In genomic region chr16:40907892-40908291, GRCm38 (mm10) we compare ENCODE assay signal across 25 mouse cellular contexts.
DNase-seq lines count a peak whose midpoint lies in the region; ATAC-seq and TF ChIP-seq lines count a peak whose summit lies in the region.
"Had no signal": no experiment of that assay in that cellular context is flagged by ENCODE, and none has a peak within 500 bp of the region (broad histone marks: within the 10 kb centered on the region; RNA-seq: fewer than 3 reads in every experiment).

No protein-coding gene starts in this region.

- H3K9ac ChIP-seq in midbrain, embryonic 14.5 days (replicated peaks; ENCODE audit: low read length), result no peak overlapping the region
- no peak overlapping the region for H3K9ac ChIP-seq in midbrain, embryonic 11.5 days (ENCODE audit: low read length)
- no peak overlapping the region for H3K9ac ChIP-seq in ES-E14 (ENCODE audit: insufficient read depth, low read depth, low read length, poor library complexity, severe bottlenecking)
- no peak overlapping the region for H3K9ac ChIP-seq in forebrain, embryonic 15.5 days (replicated peaks)
- no peak overlapping the region for H3K9ac ChIP-seq in heart, embryonic 11.5 days (ENCODE audit: low read depth, low read length)
- H3K9ac ChIP-seq: heart, embryonic 12.5 days; heart, embryonic 15.5 days; hindbrain, embryonic 14.5 days had no signal

- H3K27me3 ChIP-seq in midbrain, embryonic 14.5 days (ENCODE audit: control insufficient read depth, insufficient read depth, low read length), result no peaks in the 10 kb centered on the region
- H3K27me3 ChIP-seq in midbrain, embryonic 11.5 days (ENCODE audit: control insufficient read depth, insufficient read depth, low read length), result no peaks in the 10 kb centered on the region
- no peaks in the 10 kb centered on the region for H3K27me3 ChIP-seq in forebrain, embryonic 15.5 days
- H3K27me3 ChIP-seq in heart, embryonic 11.5 days (ENCODE audit: control insufficient read depth, insufficient read depth, low read length), result no peaks in the 10 kb centered on the region
- H3K27me3 ChIP-seq: heart, embryonic 12.5 days; heart, embryonic 15.5 days had no signal

- ATAC-seq in midbrain, embryonic 14.5 days (ENCODE audit: low FRiP score, low TSS enrichment), result no peak
- no peak for ATAC-seq in midbrain, embryonic 11.5 days (ENCODE audit: low FRiP score)
- ATAC-seq in forebrain, embryonic 15.5 days (replicated peaks), result peak; percentile 87
- ATAC-seq in heart, embryonic 11.5 days (replicated peaks; ENCODE audit: insufficient number of reproducible peaks, low FRiP score, low TSS enrichment), result no peak
- ATAC-seq: activated CD4-positive, CD25-positive, alpha-beta regulatory T cell, adult 4 months; CD4-positive, CD25-positive, alpha-beta regulatory T cell, adult 4 months; hindbrain, postnatal 0 days; inflammation-experienced regulatory T-cells, adult 6 months; intestine, embryonic 16.5 days had no signal

- H3K4me2 ChIP-seq in midbrain, embryonic 14.5 days (ENCODE audit: low read length), result no peak overlapping the region
- no peak overlapping the region for H3K4me2 ChIP-seq in midbrain, embryonic 11.5 days
- H3K4me2 ChIP-seq in forebrain, embryonic 15.5 days (replicated peaks), result no peak overlapping the region
- no peak overlapping the region for H3K4me2 ChIP-seq in heart, embryonic 11.5 days
- H3K4me2 ChIP-seq: heart, embryonic 12.5 days; heart, embryonic 15.5 days; hindbrain, embryonic 14.5 days had no signal

- peak; percentile 17 for DNase-seq in midbrain, embryonic 14.5 days
- DNase-seq in midbrain, embryonic 11.5 days (ENCODE audit: low spot score, missing footprints), result no peak
- DNase-seq in ES-E14 (ENCODE audit: low read depth, low spot score), result no peak
- DNase-seq in brain, embryonic 14.5 days (ENCODE audit: low read depth), result peak; percentile 85
- DNase-seq in gastrocnemius, postnatal 25 days, result no peak
- DNase-seq: adrenal gland, adult 8-10 months; adrenal gland, postnatal 25 days; cerebellum, adult 18-20 months; cerebellum, adult 9-10 months; cerebellum, postnatal 14 days; gastrocnemius, postnatal 10 days; heart, adult 11 months; heart, postnatal 10 days; heart, postnatal 36 days; kidney, adult 18-20 months had no signal

- H3K36me3 ChIP-seq in midbrain, embryonic 14.5 days (ENCODE audit: control insufficient read depth, insufficient read depth, low read length), result no peaks in the 10 kb centered on the region
- H3K36me3 ChIP-seq in midbrain, embryonic 11.5 days (ENCODE audit: control insufficient read depth, insufficient read depth, low read length), result no peaks in the 10 kb centered on the region
- H3K36me3 ChIP-seq in ES-E14 (ENCODE audit: control insufficient read depth, insufficient read depth, low read length, poor library complexity, severe bottlenecking), result no peaks in the 10 kb centered on the region
- H3K36me3 ChIP-seq in forebrain, embryonic 15.5 days, result no peaks in the 10 kb centered on the region
- H3K36me3 ChIP-seq in heart, embryonic 11.5 days (ENCODE audit: control insufficient read depth, insufficient read depth, low read length), result no peaks in the 10 kb centered on the region
- H3K36me3 ChIP-seq: heart, embryonic 12.5 days; heart, embryonic 15.5 days had no signal

- 0 out of 2 replicates have a peak, but pooled peaks cover 2% of the 10 kb centered on the region for H3K4me1 ChIP-seq in midbrain, embryonic 14.5 days (ENCODE audit: control insufficient read depth, insufficient read depth, low read length)
- H3K4me1 ChIP-seq in midbrain, embryonic 11.5 days (ENCODE audit: control insufficient read depth, insufficient read depth, low read length), result no peaks in the 10 kb centered on the region
- no peaks in the 10 kb centered on the region for H3K4me1 ChIP-seq in ES-E14 (ENCODE audit: control insufficient read depth in 2 of 2, insufficient read depth in 2 of 2, low read length in 2 of 2, poor library complexity in 1 of 2)
- no peaks in the 10 kb centered on the region for H3K4me1 ChIP-seq in forebrain, embryonic 15.5 days
- H3K4me1 ChIP-seq in heart, embryonic 11.5 days (ENCODE audit: control insufficient read depth, insufficient read depth, low read length), result no peaks in the 10 kb centered on the region
- H3K4me1 ChIP-seq: heart, embryonic 12.5 days; heart, embryonic 15.5 days had no signal

- 72% methylated on average over 1 of the region's 1 CpGs for WGBS in midbrain, embryonic 14.5 days
- 72% methylated on average over 1 of the region's 1 CpGs for WGBS in midbrain, embryonic 11.5 days
- 20% methylated on average over 1 of the region's 1 CpGs for WGBS in forebrain, embryonic 15.5 days
- WGBS in heart, embryonic 11.5 days (ENCODE audit: insufficient replicate concordance), result 50% methylated on average over 1 of the region's 1 CpGs

- TF ChIP-seq POLR2A in brain, embryonic 14.5 days (IDR thresholded peaks at IDR 0.05; ENCODE audit: borderline replicate concordance, extremely low read depth, insufficient read depth, insufficient read length, poor library complexity, severe bottlenecking), result no peak

- H3K27ac ChIP-seq in midbrain, embryonic 14.5 days (replicated peaks; ENCODE audit: low read depth, low read length), result no peak overlapping the region
- H3K27ac ChIP-seq in midbrain, embryonic 11.5 days (ENCODE audit: low read depth, low read length), result no peak overlapping the region
- no peak overlapping the region for H3K27ac ChIP-seq in ES-E14 (ENCODE audit: insufficient read depth, low read depth, low read length, poor library complexity, severe bottlenecking)
- H3K27ac ChIP-seq in forebrain, embryonic 15.5 days (replicated peaks), result no peak overlapping the region
- H3K27ac ChIP-seq in heart, embryonic 11.5 days (ENCODE audit: low read depth, low read length), result no peak overlapping the region
- H3K27ac ChIP-seq: heart, embryonic 15.5 days; hindbrain, embryonic 14.5 days; hindbrain, postnatal 0 days had no signal

- TF ChIP-seq CTCF in brain, embryonic 14.5 days (IDR thresholded peaks at IDR 0.05; ENCODE audit: borderline replicate concordance, extremely low read depth, insufficient read depth, insufficient read length), result no peak

- no peak overlapping the region for H3K4me3 ChIP-seq in midbrain, embryonic 14.5 days (replicated peaks; ENCODE audit: low read depth, low read length)
- no peak overlapping the region for H3K4me3 ChIP-seq in midbrain, embryonic 11.5 days (ENCODE audit: low read depth, low read length)
- H3K4me3 ChIP-seq in ES-E14 (ENCODE audit: insufficient read depth in 1 of 2, low read depth in 1 of 2, low read length in 2 of 2, poor library complexity in 1 of 2, severe bottlenecking in 1 of 2), result no peak overlapping the region
- H3K4me3 ChIP-seq in forebrain, embryonic 15.5 days, result no peak overlapping the region
- no peak overlapping the region for H3K4me3 ChIP-seq in heart, embryonic 11.5 days (ENCODE audit: low read depth, low read length)
- H3K4me3 ChIP-seq: heart, embryonic 12.5 days; heart, embryonic 15.5 days had no signal

- in situ Hi-C loops in ES-E14 (cut with MboI; ENCODE audit: low sequenced_read_pairs in 2 of 2, unreplicated experiment in 2 of 2), result no loop called here

- no peaks in the 10 kb centered on the region for H3K9me3 ChIP-seq in midbrain, embryonic 14.5 days (ENCODE audit: control insufficient read depth, low read length)
- H3K9me3 ChIP-seq in midbrain, embryonic 11.5 days (ENCODE audit: control insufficient read depth, low read length), result no peaks in the 10 kb centered on the region
- no peaks in the 10 kb centered on the region for H3K9me3 ChIP-seq in ES-E14 (ENCODE audit: control insufficient read depth, insufficient read depth, low read depth, low read length)
- no peaks in the 10 kb centered on the region for H3K9me3 ChIP-seq in forebrain, embryonic 15.5 days
- no peaks in the 10 kb centered on the region for H3K9me3 ChIP-seq in heart, embryonic 11.5 days (replicated peaks; ENCODE audit: control insufficient read depth, low read length)
- H3K9me3 ChIP-seq: heart, embryonic 12.5 days; heart, embryonic 15.5 days had no signal

TF ChIP-seq in ES-E14, 5 proteins besides CTCF, POLR2A, EP300 and RAD21:
- TF ChIP-seq ZNF384 (IDR thresholded peaks at IDR 0.05; ENCODE audit: low read depth, low read length) (peak; percentile 57; the same call in 1 of the 2 replicates), ZC3H11A (IDR thresholded peaks at IDR 0.05; ENCODE audit: borderline replicate concordance, low read depth, low read length) (no peak), MAFK (IDR thresholded peaks at IDR 0.05; ENCODE audit: insufficient read depth, low read depth, low read length) (no peak), HCFC1 (IDR thresholded peaks at IDR 0.05; ENCODE audit: borderline replicate concordance, insufficient read depth, low read length) (no peak), CHD2 (IDR thresholded peaks at IDR 0.05; ENCODE audit: low read depth, low read length) (no peak)
TF ChIP-seq in ES-E14: peak in this region for 1.

Comparison
In these comparisons a context has a peak if more than half of its experiments do, and no peak if none do; other contexts are left out.
1. DNase-seq: peak in midbrain, embryonic 14.5 days (single experiment) and brain, embryonic 14.5 days (single experiment); none in midbrain, embryonic 11.5 days (single experiment), ES-E14 (single experiment) and gastrocnemius, postnatal 25 days (single experiment).